Mouse (Mus musculus) midbrain, embryonic 16.5 days (tissue): ENCODE results near the gene Gm10770. TPM values are rescaled to one million over a fixed set of nuclear protein-coding genes. Genes with fewer than 3 reads are reported as not detected.
"Not testable (repeated sequence)": the region's sequence is repeated elsewhere in the genome, so short reads cannot be mapped to it uniquely, and the experiment has no call there.

Source experiments
- ATAC-seq: fragments of 200-750 bp; cut with Nextera tagmentation; 2 replicates; pipeline ENCODE4 v1.8.0; 2017; ENCODE audit warnings: moderate TSS enrichment
- H3K27ac ChIP-seq: fragments of 300-500 bp; sonication (generic); 2 replicates; pipeline ENCODE4 v1.5.1; 2014; ENCODE audit warnings: mild to moderate bottlenecking, low read length, mixed read lengths
- H3K27me3 ChIP-seq: fragments of 300-500 bp; sonication (generic); 2 replicates; pipeline ENCODE4 v1.6.1; 2014; ENCODE audit warnings: low read depth, low read length, mixed read lengths; ENCODE audit not compliant: control insufficient read depth, insufficient read depth
- H3K36me3 ChIP-seq: fragments of 300-500 bp; sonication (generic); 2 replicates; pipeline ENCODE4 v1.6.1; 2014; ENCODE audit warnings: mild to moderate bottlenecking, low read length, moderate library complexity, mixed read lengths; ENCODE audit not compliant: control insufficient read depth, insufficient read depth
- H3K4me1 ChIP-seq: fragments of 300-500 bp; sonication (generic); 2 replicates; pipeline ENCODE4 v1.6.1; 2014; ENCODE audit warnings: mild to moderate bottlenecking, low read length, mixed read lengths; ENCODE audit not compliant: control insufficient read depth, insufficient read depth
- H3K4me2 ChIP-seq: fragments of 300-500 bp; sonication (generic); 2 replicates; pipeline ENCODE4 v1.6.1; 2014; ENCODE audit warnings: mild to moderate bottlenecking, low read length, mixed read lengths
- H3K4me3 ChIP-seq: fragments of 300-500 bp; sonication (generic); 2 replicates; pipeline ENCODE4 v1.5.1; 2014; ENCODE audit warnings: low read depth, mild to moderate bottlenecking, low read length, moderate library complexity, mixed read lengths
- H3K9ac ChIP-seq: fragments of 300-500 bp; sonication (generic); 2 replicates; pipeline ENCODE4 v1.6.1; 2014; ENCODE audit warnings: low read depth, low read length, mixed read lengths
- H3K9me3 ChIP-seq: fragments of 300-500 bp; sonication (generic); replicated peaks from 2 replicates; pipeline ENCODE4 v1.6.1; 2014; ENCODE audit warnings: mild to moderate bottlenecking, low read length, mixed read lengths; ENCODE audit not compliant: control insufficient read depth, poor library complexity, severe bottlenecking
- WGBS: fragments of 180-500 bp; shearing (Covaris S2); extraction: QIAGEN DNeasy Blood & Tissue Kit; methylation state at CpG from one replicate; pipeline ENCODE4 v1.1.7; 2014; 5-methylcytosine and 5-hydroxymethylcytosine counted together
- polyA plus RNA-seq: library from polyadenylated mRNA; unstranded; fragments of >200 nt; fragmentation: Nextera tagmentation; extraction: Ambion mirVana; gene quantifications from 2 replicates; pipeline ENCODE4 v1.2.1, GENCODE M21; 2015

Gene Gm10770
- polyA plus RNA-seq, 1 experiment from 2014 or later = not detected

DNA sequence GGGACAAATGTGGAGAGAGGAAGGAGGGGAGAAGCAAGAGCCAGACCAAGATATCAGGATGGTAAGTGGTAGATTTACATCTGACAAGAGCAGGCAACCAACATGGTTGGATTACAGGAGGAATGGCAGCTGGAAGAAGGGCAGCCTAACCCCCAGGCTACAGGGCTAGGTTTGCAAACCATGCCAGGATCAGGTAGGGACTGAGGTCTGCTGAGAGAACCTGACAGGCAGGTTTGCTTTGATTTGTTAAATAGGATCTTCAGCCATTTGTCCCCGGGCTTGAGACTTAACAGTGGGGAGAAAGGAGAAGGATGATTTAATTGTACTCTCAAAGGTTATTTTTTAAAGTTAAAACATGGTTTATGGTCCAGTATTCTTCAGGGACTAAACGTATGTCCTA, 46.7 kb downstream of the Gm10770 start:
- Histone ChIP-seq H3K36me3 (peaks cover 21% of the 10 kb centered on the region), H3K9me3 (peaks cover 17% of the 10 kb centered on the region), H3K27me3 (no peaks in the 10 kb centered on the region), H3K4me1 (peaks cover 6% of the 10 kb centered on the region; the same call in 1 of the 2 replicates), H3K9ac (no peak overlapping the region), H3K4me3 (no peak overlapping the region), H3K27ac (no peak overlapping the region), H3K4me2 (no peak overlapping the region)
- ATAC-seq = no peak
- WGBS = 84% methylated on average over 2 of the region's 2 CpGs

DNA sequence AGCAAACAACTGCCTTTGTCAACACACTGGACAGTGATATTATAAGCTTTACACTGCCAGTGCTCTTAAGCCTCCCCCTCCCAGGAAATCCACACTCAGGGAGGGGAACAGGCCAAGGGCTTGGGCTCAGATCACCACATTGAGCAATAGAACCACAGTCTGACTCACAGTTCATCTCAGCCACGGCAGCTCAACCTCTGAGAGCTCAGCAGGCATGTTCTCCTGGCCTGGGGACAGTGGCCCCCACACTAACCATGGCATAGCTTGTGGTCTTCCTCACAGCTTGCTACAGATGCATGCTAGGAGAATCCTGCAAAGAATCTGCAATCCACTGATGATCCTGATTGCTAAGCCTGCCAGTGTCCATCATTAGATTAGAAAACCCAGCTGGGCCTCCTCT, 47.5 kb downstream of the Gm10770 start:
- not testable (repeated sequence) for H3K4me3 ChIP-seq, H3K27ac ChIP-seq, H3K9ac ChIP-seq, H3K4me1 ChIP-seq, ATAC-seq, H3K27me3 ChIP-seq, H3K4me2 ChIP-seq
- Histone ChIP-seq H3K36me3 (peaks cover 21% of the 10 kb centered on the region), H3K9me3 (peaks cover 17% of the 10 kb centered on the region)
- 95% methylated on average over 1 of the region's 1 CpGs for WGBS

Other genes starting within 250 kb of the Gm10770 start
- gene Zfp120, start 43.0 kb downstream of the Gm10770 start, polyA plus RNA-seq = 11.3 and 11.8 TPM in 2 replicates
- gene Gm14139, start 2.1 kb upstream of the Gm10770 start, polyA plus RNA-seq = not detected in 2 replicates
- gene Zfp937, start 38.4 kb upstream of the Gm10770 start, polyA plus RNA-seq = 11.2 and 12.1 TPM in 2 replicates
- 3.1 and 3.4 TPM in 2 replicates for gene Gm21994, start 75.9 kb upstream of the Gm10770 start, polyA plus RNA-seq
- not detected in 2 replicates for gene Gm14124, start 77.8 kb upstream of the Gm10770 start, polyA plus RNA-seq
- 0.82 and 1.3 TPM in 2 replicates for gene Gm10130, start 144.0 kb upstream of the Gm10770 start, polyA plus RNA-seq
- 14.7 and 15.7 TPM in 2 replicates for gene 3300002I08Rik, start 183.1 kb upstream of the Gm10770 start, polyA plus RNA-seq